In the genomic region with DNA sequence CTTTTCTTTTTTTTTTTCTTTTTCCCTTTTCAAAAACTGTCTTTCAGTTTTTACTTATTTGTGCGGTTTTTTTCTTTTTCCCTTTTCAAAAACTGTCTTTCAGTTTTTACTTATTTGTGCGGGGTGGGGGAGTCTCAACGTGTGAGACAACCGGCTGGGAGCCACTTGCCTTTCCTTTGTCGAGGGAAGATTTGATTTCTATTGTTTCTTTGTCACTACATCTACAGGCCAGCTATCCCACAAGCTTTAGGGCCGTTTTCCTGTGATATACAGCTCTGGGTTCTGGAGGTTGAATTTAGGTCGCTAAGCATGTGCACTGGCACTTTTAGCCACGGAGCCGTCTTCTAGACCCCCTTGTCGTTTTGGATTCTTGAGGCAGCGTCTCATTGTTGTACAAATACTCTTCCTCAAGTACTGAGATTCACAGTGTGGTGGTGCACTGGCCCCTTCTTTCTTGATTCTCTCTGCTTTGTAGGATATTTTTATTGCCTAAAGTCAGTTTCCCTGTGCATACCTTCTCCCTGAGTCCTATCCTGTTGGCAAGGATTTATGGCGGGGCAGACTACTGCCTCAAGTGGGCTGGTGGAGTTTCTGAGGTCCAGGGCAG, we compare ENCODE assay signal across 14 mouse cellular contexts. TPM values are rescaled to one million over a fixed set of nuclear protein-coding genes. Genes with fewer than 3 reads are reported as not detected.
A peak's percentile ranks its signal among the peaks of the same experiment; 100 is the strongest.
DNase-seq lines count a peak whose midpoint lies in the region; ATAC-seq and TF ChIP-seq lines count a peak whose summit lies in the region.
"Had no signal": no experiment of that assay in that cellular context is flagged by ENCODE, and none has a peak within 500 bp of the region (broad histone marks: within the 10 kb centered on the region; RNA-seq: fewer than 3 reads in every experiment).

No protein-coding gene starts in this region.

- intact Hi-C loops in heart, postnatal 14 days (cut with DNase I): no loop called here
- intact Hi-C loops in left cerebral cortex, postnatal 4 days (cut with DNase I): no loop called here

- H3K36me3 ChIP-seq in heart, embryonic 14.5 days (ENCODE audit: control insufficient read depth, insufficient read depth, low read length): peaks cover 5% of the 10 kb centered on the region; the same call in 1 of the 2 replicates
- H3K36me3 ChIP-seq in midbrain, embryonic 11.5 days (ENCODE audit: control insufficient read depth, insufficient read depth, low read length): no peaks in the 10 kb centered on the region
- H3K36me3 ChIP-seq in midbrain, embryonic 16.5 days (ENCODE audit: control insufficient read depth, insufficient read depth, low read length): no peaks in the 10 kb centered on the region
- H3K36me3 ChIP-seq in embryonic facial prominence, embryonic 10.5 days (replicated peaks): no peaks in the 10 kb centered on the region
- H3K36me3 ChIP-seq in myocyte (ENCODE audit: control insufficient read depth, insufficient read depth): no peaks in the 10 kb centered on the region

- H3K4me3 ChIP-seq in heart, embryonic 14.5 days (ENCODE audit: control insufficient read depth in 1 of 2, insufficient read depth in 1 of 2, low read depth in 1 of 2, low read length in 2 of 2): no peak overlapping the region
- no peak overlapping the region for H3K4me3 ChIP-seq in midbrain, embryonic 11.5 days (ENCODE audit: low read depth, low read length)
- H3K4me3 ChIP-seq in midbrain, embryonic 16.5 days (ENCODE audit: low read depth, low read length): no peak overlapping the region
- H3K4me3 ChIP-seq in embryonic facial prominence, embryonic 10.5 days: no peak overlapping the region
- no peak overlapping the region for H3K4me3 ChIP-seq in myocyte

- no peak for DNase-seq in heart, postnatal 14 days
- DNase-seq in midbrain, embryonic 11.5 days (ENCODE audit: low spot score, missing footprints): peak; percentile 90
- DNase-seq in embryonic facial prominence, embryonic 10.5 days (ENCODE audit: low spot score): no peak
- no peak for DNase-seq in left cerebral cortex, postnatal 4 days
- DNase-seq: cerebellum, postnatal 36 days; gastrocnemius, postnatal 14 days; lung, postnatal 14 days; right cerebral cortex, postnatal 14 days had no signal

- WGBS in heart, embryonic 14.5 days: 12% methylated on average over 12 of the region's 12 CpGs
- 8% methylated on average over 12 of the region's 12 CpGs for WGBS in midbrain, embryonic 11.5 days
- WGBS in midbrain, embryonic 16.5 days: 7% methylated on average over 12 of the region's 12 CpGs
- WGBS in embryonic facial prominence, embryonic 10.5 days: 12% methylated on average over 12 of the region's 12 CpGs

- TF ChIP-seq POLR2A in myocyte (IDR thresholded peaks at IDR 0.05; ENCODE audit: insufficient read length, low read depth): no peak

- H3K27me3 ChIP-seq in heart, embryonic 14.5 days (ENCODE audit: control insufficient read depth, insufficient read depth, low read length): no peaks in the 10 kb centered on the region
- H3K27me3 ChIP-seq in midbrain, embryonic 11.5 days (ENCODE audit: control insufficient read depth, insufficient read depth, low read length): no peaks in the 10 kb centered on the region; the same call in 1 of the 2 replicates
- H3K27me3 ChIP-seq in midbrain, embryonic 16.5 days (ENCODE audit: control insufficient read depth, insufficient read depth, low read depth, low read length): no peaks in the 10 kb centered on the region
- no peaks in the 10 kb centered on the region for H3K27me3 ChIP-seq in embryonic facial prominence, embryonic 10.5 days (replicated peaks; ENCODE audit: low read depth, poor library complexity, severe bottlenecking)
- H3K27me3 ChIP-seq in myocyte (ENCODE audit: control insufficient read depth, insufficient read depth, insufficient read length): no peaks in the 10 kb centered on the region

- ATAC-seq in heart, embryonic 14.5 days (ENCODE audit: insufficient number of reproducible peaks, insufficient read depth, low FRiP score, low read depth): no peak
- ATAC-seq in midbrain, embryonic 11.5 days (ENCODE audit: low FRiP score): no peak
- ATAC-seq in midbrain, embryonic 16.5 days: no peak
- no peak for ATAC-seq in megakaryocyte, adult 5-6 weeks (ENCODE audit: poor library complexity, severe bottlenecking)
- ATAC-seq: intestine, postnatal 0 days had no signal

- H3K4me1 ChIP-seq in heart, embryonic 14.5 days (ENCODE audit: control insufficient read depth in 2 of 2, insufficient read depth in 2 of 2, low read length in 2 of 2): peaks cover 47 to 78% of the 10 kb centered on the region in 2 experiments
- H3K4me1 ChIP-seq in midbrain, embryonic 11.5 days (ENCODE audit: control insufficient read depth, insufficient read depth, low read length): peaks cover 13% of the 10 kb centered on the region
- H3K4me1 ChIP-seq in midbrain, embryonic 16.5 days (ENCODE audit: control insufficient read depth, insufficient read depth, low read length): no peaks in the 10 kb centered on the region; the same call in 1 of the 2 replicates
- H3K4me1 ChIP-seq in embryonic facial prominence, embryonic 10.5 days: peaks cover 28% of the 10 kb centered on the region

- H3K9ac ChIP-seq in heart, embryonic 14.5 days (ENCODE audit: low read length): peak overlapping the region; percentile 60
- 0 out of 2 replicates have a peak overlapping the region, but pooled peaks have one; percentile 24 for H3K9ac ChIP-seq in midbrain, embryonic 11.5 days (ENCODE audit: low read length)
- H3K9ac ChIP-seq in midbrain, embryonic 16.5 days (ENCODE audit: low read depth, low read length): no peak overlapping the region

- peaks cover 83% of the 10 kb centered on the region for H3K79me2 ChIP-seq in myocyte (ENCODE audit: control insufficient read depth, insufficient read depth)

- no peak overlapping the region for H3ac ChIP-seq in myocyte (ENCODE audit: control insufficient read depth, insufficient read length)

- peak overlapping the region; percentile 24 to 51 for H3K27ac ChIP-seq in heart, embryonic 14.5 days (replicated peaks in 1 of 2; ENCODE audit: control insufficient read depth in 1 of 2, insufficient read depth in 1 of 2, low read depth in 2 of 2, low read length in 2 of 2)
- H3K27ac ChIP-seq in midbrain, embryonic 11.5 days (ENCODE audit: low read depth, low read length): no peak overlapping the region
- H3K27ac ChIP-seq in midbrain, embryonic 16.5 days (ENCODE audit: low read length): no peak overlapping the region
- peak overlapping the region; percentile 73 for H3K27ac ChIP-seq in embryonic facial prominence, embryonic 10.5 days (replicated peaks)

- no peaks in the 10 kb centered on the region for H3K9me3 ChIP-seq in heart, embryonic 14.5 days (ENCODE audit: control insufficient read depth, low read length)
- H3K9me3 ChIP-seq in midbrain, embryonic 11.5 days (ENCODE audit: control insufficient read depth, low read length): no peaks in the 10 kb centered on the region
- H3K9me3 ChIP-seq in midbrain, embryonic 16.5 days (replicated peaks; ENCODE audit: control insufficient read depth, low read length, poor library complexity, severe bottlenecking): no peaks in the 10 kb centered on the region
- no peaks in the 10 kb centered on the region for H3K9me3 ChIP-seq in embryonic facial prominence, embryonic 10.5 days

- H3K4me2 ChIP-seq in heart, embryonic 14.5 days (ENCODE audit: low read length): peak overlapping the region; percentile 52
- H3K4me2 ChIP-seq in midbrain, embryonic 11.5 days: peak overlapping the region; percentile 25
- H3K4me2 ChIP-seq in midbrain, embryonic 16.5 days (ENCODE audit: low read length): no peak overlapping the region
- H3K4me2 ChIP-seq in myocyte (ENCODE audit: low read depth): peak overlapping the region; percentile 43

TF ChIP-seq in myocyte, 11 proteins besides CTCF, POLR2A, EP300 and RAD21:
- no peak for TF ChIP-seq E2F4 (IDR thresholded peaks at IDR 0.05; ENCODE audit: insufficient read depth)
- TF ChIP-seq MYOG (IDR thresholded peaks at IDR 0.05; ENCODE audit: control insufficient read depth in 1 of 3, insufficient read depth in 1 of 3, insufficient read length in 2 of 3, low read depth in 2 of 3): no peak
- no peak for TF ChIP-seq CEBPB (IDR thresholded peaks at IDR 0.05; ENCODE audit: insufficient read depth, poor library complexity, severe bottlenecking)
TF ChIP-seq in myocyte: peak in this region for 0.

RNA-seq across cellular contexts. Expression of a gene that starts 12.1 kb away (rescaled TPM):
- polyA plus RNA-seq in heart, embryonic 14.5 days (2014; fragmentation: Nextera tagmentation; extraction: Ambion mirVana): 125 TPM in 2 replicates
- total RNA-seq in heart, postnatal 14 days (2021): 10 to 100 TPM; 39.1 to 40.7 TPM
- 19.7 and 24.0 TPM in 2 replicates for polyA plus RNA-seq in midbrain, embryonic 11.5 days (2014; fragmentation: Nextera tagmentation; extraction: Ambion mirVana)
- 2.9 TPM in 2 replicates for polyA plus RNA-seq in midbrain, embryonic 16.5 days (2015; fragmentation: Nextera tagmentation; extraction: Ambion mirVana)
- 26.2 and 26.4 TPM in 2 replicates for polyA plus RNA-seq in embryonic facial prominence, embryonic 10.5 days (2016; fragmentation: Nextera tagmentation; extraction: Ambion mirVana)
- 32.1 TPM for polyA plus RNA-seq in myocyte (2012; fragmentation: generic; extraction: Trizol)
- total RNA-seq in left cerebral cortex, postnatal 4 days (2021): 1 to 10 TPM; 1.8 to 2.4 TPM
- total RNA-seq in megakaryocyte, adult 5-6 weeks (2015): 0.45 TPM in 1 of 2 replicates, not detected in the other
- not detected in 2 replicates for total RNA-seq in megakaryocyte, adult 5-6 weeks (2017)

RNA-seq across cellular contexts. Expression of a gene that starts 26.3 kb away (rescaled TPM):
- 210 and 223 TPM in 2 replicates for polyA plus RNA-seq in heart, embryonic 14.5 days (2014; fragmentation: Nextera tagmentation; extraction: Ambion mirVana)
- 100 to 1,000 TPM; 265 to 267 TPM for total RNA-seq in heart, postnatal 14 days (2021)
- 199 and 215 TPM in 2 replicates for polyA plus RNA-seq in midbrain, embryonic 11.5 days (2014; fragmentation: Nextera tagmentation; extraction: Ambion mirVana)
- 384 and 407 TPM in 2 replicates for polyA plus RNA-seq in midbrain, embryonic 16.5 days (2015; fragmentation: Nextera tagmentation; extraction: Ambion mirVana)
- 251 and 270 TPM in 2 replicates for polyA plus RNA-seq in embryonic facial prominence, embryonic 10.5 days (2016; fragmentation: Nextera tagmentation; extraction: Ambion mirVana)
- polyA plus RNA-seq in myocyte (2012; fragmentation: generic; extraction: Trizol): 140 TPM
- 100 to 1,000 TPM; 202 to 211 TPM for total RNA-seq in left cerebral cortex, postnatal 4 days (2021)
- 12.5 and 15.9 TPM in 2 replicates for total RNA-seq in megakaryocyte, adult 5-6 weeks (2015)
- 40.2 and 43.9 TPM in 2 replicates for total RNA-seq in megakaryocyte, adult 5-6 weeks (2017)

RNA-seq across cellular contexts. Expression of a gene that starts 54.6 kb away (rescaled TPM):
- 8.7 and 9.2 TPM in 2 replicates for polyA plus RNA-seq in heart, embryonic 14.5 days (2014; fragmentation: Nextera tagmentation; extraction: Ambion mirVana)
- total RNA-seq in heart, postnatal 14 days (2021): 1 to 10 TPM in 1 of 2 experiments, under 1 TPM in 1; 0.79 to 1.3 TPM
- 12.0 and 13.6 TPM in 2 replicates for polyA plus RNA-seq in midbrain, embryonic 11.5 days (2014; fragmentation: Nextera tagmentation; extraction: Ambion mirVana)
- polyA plus RNA-seq in midbrain, embryonic 16.5 days (2015; fragmentation: Nextera tagmentation; extraction: Ambion mirVana): 2.0 and 2.1 TPM in 2 replicates
- 27.7 and 28.0 TPM in 2 replicates for polyA plus RNA-seq in embryonic facial prominence, embryonic 10.5 days (2016; fragmentation: Nextera tagmentation; extraction: Ambion mirVana)
- polyA plus RNA-seq in myocyte (2012; fragmentation: generic; extraction: Trizol): 6.9 TPM
- total RNA-seq in left cerebral cortex, postnatal 4 days (2021): 1 to 10 TPM; 1.7 to 1.9 TPM
- 12.1 and 12.6 TPM in 2 replicates for total RNA-seq in megakaryocyte, adult 5-6 weeks (2015)
- 12.7 and 16.9 TPM in 2 replicates for total RNA-seq in megakaryocyte, adult 5-6 weeks (2017)
- total RNA-seq: liver, adult 2 months had no signal

Comparison
In these comparisons a context has a peak if more than half of its experiments do, and no peak if none do; other contexts are left out.
1. H3K27ac ChIP-seq: peak in heart, embryonic 14.5 days (2 of 2) and embryonic facial prominence, embryonic 10.5 days (single experiment); none in midbrain, embryonic 11.5 days (single experiment) and midbrain, embryonic 16.5 days (single experiment).